Mouse (Mus musculus) T-helper 2 cell (primary cell): Measurements from ENCODE around the gene Sgms1.
"Not testable (repeated sequence)": the region's sequence is repeated elsewhere in the genome, so short reads cannot be mapped to it uniquely, and the experiment has no call there.

Experiments
- in situ Hi-C: fragments of 300-600 bp; cut with MboI, MseI; formaldehyde crosslinking; loops from one replicate; pipeline ENCODE4 v1.15.1; 2025; ENCODE audit warnings: high pct_unique_total_duplicates

Gene Sgms1

GRCm38 (mm10) chr19:32107771-32108306 lies 281.7 kb downstream of the Sgms1 start, which contains the start of gene Asah2:
Gene Asah2 (minus strand): TSS chr19:32108211.
- in situ Hi-C loops, result loop anchor here (10.0 kb wide), 1 partner anchor 347 kb away; no protein-coding TSS in a partner anchor

- in situ Hi-C loops, result loop anchor here (10.0 kb wide), 1 partner anchor 348 kb away; no protein-coding TSS in a partner anchor
Observed at GRCm38 (mm10) chr19:32106750-32107149, 282.8 kb downstream of the Sgms1 start.

- in situ Hi-C loops, result loop anchor here (10.0 kb wide), 1 partner anchor 351 kb away; no protein-coding TSS in a partner anchor
Observed at GRCm38 (mm10) chr19:32104217-32104616, 285.3 kb downstream of the Sgms1 start.

GRCm38 (mm10) chr19:32102976-32103300 lies 286.6 kb downstream of the Sgms1 start:
- in situ Hi-C loops, result loop anchor here (10.0 kb wide), 1 partner anchor 352 kb away; no protein-coding TSS in a partner anchor

- in situ Hi-C loops, result loop anchor here (10.0 kb wide), 1 partner anchor 352 kb away; no protein-coding TSS in a partner anchor
Observed at GRCm38 (mm10) chr19:32102294-32102975, 287.1 kb downstream of the Sgms1 start.

- in situ Hi-C loops, result no loop called here
Observed at GRCm38 (mm10) chr19:32098582-32098981, 290.9 kb downstream of the Sgms1 start.

GRCm38 (mm10) chr19:32092358-32092757 lies 297.2 kb downstream of the Sgms1 start:
- in situ Hi-C loops, result no loop called here

GRCm38 (mm10) chr19:32090804-32091203 lies 298.7 kb downstream of the Sgms1 start:
- in situ Hi-C loops, result no loop called here

- in situ Hi-C loops, result no loop called here
Observed at GRCm38 (mm10) chr19:32088570-32088969, 300.9 kb downstream of the Sgms1 start.

- in situ Hi-C loops, result no loop called here
Observed at GRCm38 (mm10) chr19:32087736-32088470, 301.6 kb downstream of the Sgms1 start.

- in situ Hi-C loops, result not testable (repeated sequence)
Observed at GRCm38 (mm10) chr19:32084813-32085212, 304.7 kb downstream of the Sgms1 start.
